Mouse (Mus musculus): ENCODE measurements around the gene Prss57. TPM values are rescaled to one million over a fixed set of nuclear protein-coding genes. Genes with fewer than 3 reads are reported as not detected.
A peak's percentile ranks its signal among the peaks of the same experiment; 100 is the strongest.

The Prss57 gene
- polyA plus RNA-seq, 1 experiment from 2014 or later = 5.0 TPM

DNA sequence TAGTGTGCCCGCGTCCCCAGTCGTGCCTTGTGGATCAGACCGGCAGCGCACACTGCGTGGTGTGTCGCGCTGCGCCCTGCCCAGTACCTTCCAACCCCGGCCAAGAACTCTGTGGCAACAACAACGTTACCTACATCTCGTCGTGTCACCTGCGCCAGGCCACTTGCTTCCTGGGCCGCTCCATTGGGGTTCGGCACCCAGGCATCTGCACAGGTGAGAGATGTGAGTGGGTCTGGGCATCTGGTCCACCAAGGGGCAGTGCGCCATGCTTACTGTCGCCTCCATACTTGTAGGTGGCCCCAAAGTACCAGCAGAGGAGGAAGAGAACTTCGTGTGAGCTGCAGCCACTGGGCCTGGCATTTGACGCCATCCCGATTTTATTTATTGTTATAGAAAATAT, 9.6 kb downstream of the Prss57 start:
- no peaks in the 10 kb centered on the region for H3K9me3 ChIP-seq (ENCODE audit: low read length)
- no peaks in the 10 kb centered on the region for H3K36me3 ChIP-seq (replicated peaks; ENCODE audit: insufficient read depth, low read length)
- TF ChIP-seq EP300 (IDR thresholded peaks at IDR 0.05; ENCODE audit: low read depth) (no peak), CTCF (IDR thresholded peaks at IDR 0.05; ENCODE audit: low read depth) (no peak)
- peaks cover 26% of the 10 kb centered on the region for H3K4me1 ChIP-seq (ENCODE audit: insufficient read depth)
- no peak overlapping the region for H3K9ac ChIP-seq (replicated peaks)
- H3K27ac ChIP-seq (ENCODE audit: low read depth) = 0 out of 2 replicates have a peak overlapping the region, but pooled peaks have one; percentile 23
- peak overlapping the region; percentile 49 for H3K4me3 ChIP-seq (ENCODE audit: low read depth, low read length)
- H3K4me2 ChIP-seq (ENCODE audit: low read depth, low read length) = peak overlapping the region; percentile 79
- WGBS (ENCODE audit: insufficient replicate concordance) = 27% methylated on average over 21 of the region's 21 CpGs
- no peak for ATAC-seq
- H3K27me3 ChIP-seq (ENCODE audit: insufficient read depth, low read length) = peaks cover 44% of the 10 kb centered on the region
- DNase-seq = no peak

GRCm38 (mm10) chr10:79780664-79781015, 10.1 kb downstream of the Prss57 start:
- H3K27ac ChIP-seq (ENCODE audit: low read depth) = peak overlapping the region; percentile 23
- H3K4me1 ChIP-seq (ENCODE audit: insufficient read depth) = peaks cover 26% of the 10 kb centered on the region
- WGBS (ENCODE audit: insufficient replicate concordance) = 0% methylated on average over 13 of the region's 13 CpGs
- peak; percentile 61; the same call in 1 of the 2 replicates for ATAC-seq
- no peak for TF ChIP-seq EP300 (IDR thresholded peaks at IDR 0.05; ENCODE audit: low read depth)
- no peak for TF ChIP-seq CTCF (IDR thresholded peaks at IDR 0.05; ENCODE audit: low read depth)
- H3K9me3 ChIP-seq (ENCODE audit: low read length) = no peaks in the 10 kb centered on the region
- H3K9ac ChIP-seq (replicated peaks) = no peak overlapping the region; the same call in 1 of the 2 replicates
- no peaks in the 10 kb centered on the region for H3K36me3 ChIP-seq (replicated peaks; ENCODE audit: insufficient read depth, low read length)
- peak overlapping the region; percentile 49 for H3K4me3 ChIP-seq (ENCODE audit: low read depth, low read length)
- peak; percentile 81 for DNase-seq
- H3K27me3 ChIP-seq (ENCODE audit: insufficient read depth, low read length) = peaks cover 44% of the 10 kb centered on the region
- H3K4me2 ChIP-seq (ENCODE audit: low read depth, low read length) = peak overlapping the region; percentile 79

DNA sequence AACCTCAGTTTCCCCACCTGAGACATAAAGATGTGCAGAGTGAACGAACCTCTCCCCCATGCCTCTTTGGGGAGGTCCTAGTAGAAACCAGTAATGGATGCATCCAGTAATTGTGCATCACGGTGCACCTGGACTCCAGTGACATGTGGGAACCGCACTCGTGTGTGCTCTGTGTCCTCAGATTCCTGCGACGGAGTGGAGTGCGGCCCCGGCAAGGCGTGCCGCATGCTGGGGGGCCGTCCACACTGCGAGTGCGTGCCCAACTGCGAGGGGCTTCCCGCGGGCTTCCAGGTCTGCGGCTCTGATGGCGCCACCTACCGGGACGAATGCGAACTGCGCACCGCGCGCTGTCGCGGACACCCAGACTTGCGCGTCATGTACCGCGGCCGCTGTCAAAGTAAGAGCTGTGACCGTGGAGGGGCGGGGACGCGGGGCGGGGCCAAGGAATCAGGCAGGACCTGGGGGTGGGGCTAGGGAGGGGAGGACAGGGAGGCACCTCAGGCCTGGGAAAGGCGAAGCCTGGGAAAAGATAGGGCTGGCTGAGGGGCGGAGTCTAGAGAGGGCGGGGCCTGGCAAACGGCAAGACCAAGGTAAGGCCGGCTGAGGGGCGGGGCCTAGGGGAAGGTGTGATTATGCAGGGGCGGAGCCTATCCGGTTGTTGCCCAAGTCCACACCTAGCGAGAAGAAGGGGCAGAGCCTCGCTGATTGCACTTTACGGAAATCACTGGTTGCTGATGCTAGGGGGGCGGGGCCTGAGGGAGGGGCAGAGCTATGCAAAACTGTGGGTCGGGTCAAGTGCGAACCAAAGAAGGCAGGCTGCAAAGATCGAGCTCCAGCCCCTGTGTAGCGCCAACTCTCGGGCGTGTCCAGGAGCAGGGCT, 10.7 kb downstream of the Prss57 start:
- Histone ChIP-seq H3K4me2 (ENCODE audit: low read depth, low read length) (peak overlapping the region; percentile 79), H3K9me3 (ENCODE audit: low read length) (no peaks in the 10 kb centered on the region), H3K4me3 (ENCODE audit: low read depth, low read length) (peak overlapping the region; percentile 49), H3K4me1 (ENCODE audit: insufficient read depth) (peaks cover 26% of the 10 kb centered on the region), H3K27me3 (ENCODE audit: insufficient read depth, low read length) (peaks cover 44% of the 10 kb centered on the region), H3K27ac (ENCODE audit: low read depth) (peak overlapping the region; percentile 23), H3K36me3 (replicated peaks; ENCODE audit: insufficient read depth, low read length) (no peaks in the 10 kb centered on the region), H3K9ac (replicated peaks) (no peak overlapping the region; the same call in 1 of the 2 replicates)
- whole genome bisulfite sequencing (ENCODE audit: insufficient replicate concordance) = 5% methylated on average over 55 of the region's 55 CpGs
- ATAC-seq = peak; percentile 87
- peak; percentile 98 for DNase-seq
- no peak for TF ChIP-seq EP300 (IDR thresholded peaks at IDR 0.05; ENCODE audit: low read depth)
- peak; percentile 90 for TF ChIP-seq CTCF (IDR thresholded peaks at IDR 0.05; ENCODE audit: low read depth)

DNA sequence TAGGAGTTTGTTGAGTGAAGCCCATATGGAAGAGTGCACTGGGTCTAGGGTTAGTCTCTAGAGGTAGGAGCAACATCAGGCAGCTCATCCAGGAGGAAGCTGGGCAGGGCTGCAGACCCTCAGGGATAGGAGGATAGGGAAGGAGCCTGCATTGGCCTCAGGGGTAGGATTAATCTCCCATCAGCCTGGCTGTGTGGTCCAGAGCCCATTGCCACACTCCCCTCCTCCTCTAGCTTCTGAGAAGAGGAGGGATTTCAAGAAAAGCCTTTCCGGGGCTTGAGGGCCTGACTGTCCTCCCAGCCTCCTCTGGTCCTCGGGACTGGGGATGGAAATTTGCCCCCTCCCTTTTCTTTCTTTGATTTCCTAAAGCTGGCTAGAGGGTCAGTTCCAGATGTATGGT, 11.6 kb downstream of the Prss57 start:
- H3K4me1 ChIP-seq (ENCODE audit: insufficient read depth) = peaks cover 26% of the 10 kb centered on the region
- no peak overlapping the region for H3K4me3 ChIP-seq (ENCODE audit: low read depth, low read length)
- no peak overlapping the region for H3K9ac ChIP-seq (replicated peaks)
- DNase-seq = no peak
- ATAC-seq = no peak
- no peak for TF ChIP-seq CTCF (IDR thresholded peaks at IDR 0.05; ENCODE audit: low read depth)
- TF ChIP-seq EP300 (IDR thresholded peaks at IDR 0.05; ENCODE audit: low read depth) = no peak
- no peak overlapping the region for H3K4me2 ChIP-seq (ENCODE audit: low read depth, low read length)
- H3K27ac ChIP-seq (ENCODE audit: low read depth) = no peak overlapping the region
- H3K9me3 ChIP-seq (ENCODE audit: low read length) = no peaks in the 10 kb centered on the region
- H3K36me3 ChIP-seq (replicated peaks; ENCODE audit: insufficient read depth, low read length) = no peaks in the 10 kb centered on the region
- 52% methylated on average over 2 of the region's 2 CpGs for WGBS (ENCODE audit: insufficient replicate concordance)
- H3K27me3 ChIP-seq (ENCODE audit: insufficient read depth, low read length) = peaks cover 39% of the 10 kb centered on the region

- H3K4me3 ChIP-seq (ENCODE audit: low read depth, low read length) = no peak overlapping the region
- peaks cover 26% of the 10 kb centered on the region for H3K4me1 ChIP-seq (ENCODE audit: insufficient read depth)
- 27% methylated on average over 15 of the region's 15 CpGs for WGBS (ENCODE audit: insufficient replicate concordance)
- DNase-seq (no peak), ATAC-seq (no peak)
- H3K4me2 ChIP-seq (ENCODE audit: low read depth, low read length) = peak overlapping the region; percentile 73
- H3K36me3 ChIP-seq (replicated peaks; ENCODE audit: insufficient read depth, low read length) = no peaks in the 10 kb centered on the region
- H3K9ac ChIP-seq (replicated peaks) = no peak overlapping the region
- no peaks in the 10 kb centered on the region for H3K9me3 ChIP-seq (ENCODE audit: low read length)
- H3K27ac ChIP-seq (ENCODE audit: low read depth) = no peak overlapping the region
- TF ChIP-seq EP300 (IDR thresholded peaks at IDR 0.05; ENCODE audit: low read depth) = no peak
- no peak for TF ChIP-seq CTCF (IDR thresholded peaks at IDR 0.05; ENCODE audit: low read depth)
- peaks cover 37% of the 10 kb centered on the region for H3K27me3 ChIP-seq (ENCODE audit: insufficient read depth, low read length)
Observed at GRCm38 (mm10) chr10:79778006-79778405, 12.8 kb downstream of the Prss57 start.

DNA sequence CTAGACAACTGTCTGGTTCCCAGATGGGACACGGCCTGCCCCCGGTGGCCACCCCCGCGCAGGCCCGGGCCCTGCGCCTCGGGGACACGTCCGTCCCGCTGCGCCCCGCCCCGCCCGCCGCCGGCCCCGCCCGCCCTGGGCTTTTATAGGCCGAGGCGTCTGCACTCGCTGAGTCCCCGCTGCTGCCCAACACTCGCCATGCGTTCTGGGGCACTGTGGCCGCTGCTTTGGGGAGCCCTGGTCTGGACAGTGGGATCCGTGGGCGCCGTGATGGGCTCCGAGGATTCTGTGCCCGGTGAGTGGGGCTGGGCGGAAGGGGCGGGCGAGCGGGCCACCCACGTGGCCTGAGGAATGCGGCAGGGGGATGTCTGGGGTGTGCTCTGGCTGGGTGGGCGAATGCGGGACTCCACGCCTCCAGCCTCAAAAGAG, 13.6 kb downstream of the Prss57 start, which contains the start of gene Fstl3:
TSS of gene Fstl3 (plus strand) at position 170 of the 429 bp plus-strand sequence.
- ATAC-seq (no peak), DNase-seq (peak; percentile 45)
- Histone ChIP-seq H3K4me2 (ENCODE audit: low read depth, low read length) (peak within 1 kb of the TSS; percentile 73), H3K9ac (replicated peaks) (0 out of 2 replicates have a peak within 1 kb of the TSS, but pooled peaks have one; percentile 26), H3K27me3 (ENCODE audit: insufficient read depth, low read length) (peaks cover 35% of the 10 kb centered on the region), H3K4me1 (ENCODE audit: insufficient read depth) (peaks cover 26% of the 10 kb centered on the region), H3K9me3 (ENCODE audit: low read length) (0 out of 2 replicates have a peak, but pooled peaks cover 3% of the 10 kb centered on the region), H3K27ac (ENCODE audit: low read depth) (no peak within 1 kb of the TSS), H3K4me3 (ENCODE audit: low read depth, low read length) (peak within 1 kb of the TSS; percentile 34), H3K36me3 (replicated peaks; ENCODE audit: insufficient read depth, low read length) (no peaks in the 10 kb centered on the region)
- WGBS (ENCODE audit: insufficient replicate concordance) = 2% methylated on average over 38 of the region's 39 CpGs
- TF ChIP-seq EP300 (IDR thresholded peaks at IDR 0.05; ENCODE audit: low read depth) = no peak
- TF ChIP-seq CTCF (IDR thresholded peaks at IDR 0.05; ENCODE audit: low read depth) = no peak

Data from liver, postnatal 0 days (tissue).